ENCODE assay signal across 10 mouse cellular contexts in the genomic region with DNA sequence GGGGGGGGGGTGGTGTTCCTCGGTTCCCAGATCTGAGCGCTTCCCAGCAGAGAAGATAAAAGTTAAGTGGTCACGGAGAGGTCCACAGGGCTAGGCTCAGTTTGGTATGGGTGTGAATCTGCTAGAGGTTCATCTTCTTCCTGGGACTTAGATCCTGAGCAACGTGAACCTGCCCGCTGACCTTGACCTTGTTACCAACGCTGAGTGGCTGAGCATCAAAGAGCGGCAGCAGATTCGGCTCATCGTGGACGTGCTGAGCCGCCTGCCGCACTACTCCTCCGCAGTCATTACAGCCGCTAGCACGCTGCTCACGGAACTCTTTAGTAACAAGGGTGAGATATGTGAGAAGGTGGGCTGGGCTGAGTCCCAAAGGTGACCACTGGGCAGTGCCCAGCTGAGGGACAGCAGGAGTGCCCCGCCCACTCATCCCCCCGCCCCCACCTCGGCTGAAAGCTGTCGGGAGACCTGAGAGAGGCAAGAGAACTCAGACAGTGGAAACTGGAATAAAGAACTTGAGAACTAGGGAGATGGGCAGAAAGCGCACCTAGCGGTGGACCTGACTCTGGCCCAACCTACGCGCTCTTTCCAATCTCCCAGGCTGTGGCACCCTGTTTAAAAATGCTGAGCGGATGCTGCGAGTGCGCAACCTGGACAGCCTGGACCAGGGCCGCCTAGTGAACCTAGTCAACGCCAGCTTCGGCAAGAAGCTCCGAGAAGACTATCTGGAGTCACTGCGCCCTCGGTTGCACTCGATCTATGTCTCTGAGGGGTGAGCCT. TPM values are rescaled to one million over a fixed set of nuclear protein-coding genes. Genes with fewer than 3 reads are reported as not detected.
DNase-seq lines count a peak whose midpoint lies in the region; ATAC-seq and TF ChIP-seq lines count a peak whose summit lies in the region.
"Had no signal": no experiment of that assay in that cellular context is flagged by ENCODE, and none has a peak within 500 bp of the region (broad histone marks: within the 10 kb centered on the region; RNA-seq: fewer than 3 reads in every experiment).

No protein-coding gene starts in this region.

- peaks cover 54% of the 10 kb centered on the region for H3K27me3 ChIP-seq in heart, embryonic 14.5 days (ENCODE audit: control insufficient read depth, insufficient read depth, low read length)
- H3K27me3 ChIP-seq in E14TG2a.4 (ENCODE audit: insufficient read depth, low read length) = peaks cover 55% of the 10 kb centered on the region
- H3K27me3 ChIP-seq in limb, embryonic 15.5 days = peaks cover 77% of the 10 kb centered on the region

- H3K4me3 ChIP-seq in heart, embryonic 14.5 days (ENCODE audit: control insufficient read depth in 1 of 2, insufficient read depth in 1 of 2, low read depth in 1 of 2, low read length in 2 of 2) = peak overlapping the region; percentile 1 to 41; a peak in 3 of 4 replicates
- H3K4me3 ChIP-seq in E14TG2a.4 (replicated peaks; ENCODE audit: low read length) = peak overlapping the region; percentile 76
- no peak overlapping the region for H3K4me3 ChIP-seq in limb, embryonic 15.5 days

- no peak overlapping the region for H3K9ac ChIP-seq in heart, embryonic 14.5 days (ENCODE audit: low read length)
- no peak overlapping the region for H3K9ac ChIP-seq in limb, embryonic 15.5 days

- no peak for ATAC-seq in heart, embryonic 14.5 days (ENCODE audit: insufficient number of reproducible peaks, insufficient read depth, low FRiP score, low read depth)
- no peak for ATAC-seq in limb, embryonic 15.5 days (ENCODE audit: insufficient number of reproducible peaks, low FRiP score, low TSS enrichment, low read depth)

- no peak for TF ChIP-seq CTCF in E14TG2a.4 (conservative IDR thresholded peaks at IDR 0.05; ENCODE audit: low read length)
- peak; percentile 7; the same call in 1 of the 2 replicates for TF ChIP-seq CTCF in brain, embryonic 14.5 days (IDR thresholded peaks at IDR 0.05; ENCODE audit: borderline replicate concordance, extremely low read depth, insufficient read depth, insufficient read length)

- H3K9me3 ChIP-seq in heart, embryonic 14.5 days (ENCODE audit: control insufficient read depth, low read length) = no peaks in the 10 kb centered on the region
- no peaks in the 10 kb centered on the region for H3K9me3 ChIP-seq in E14TG2a.4 (ENCODE audit: low read length)
- H3K9me3 ChIP-seq in limb, embryonic 15.5 days = no peaks in the 10 kb centered on the region

- H3K36me3 ChIP-seq in heart, embryonic 14.5 days (ENCODE audit: control insufficient read depth, insufficient read depth, low read length) = peaks cover 3% of the 10 kb centered on the region; the same call in 1 of the 2 replicates
- peaks cover 2% of the 10 kb centered on the region for H3K36me3 ChIP-seq in E14TG2a.4 (ENCODE audit: insufficient read depth, low read length)
- H3K36me3 ChIP-seq in limb, embryonic 15.5 days = 0 out of 2 replicates have a peak, but pooled peaks cover 3% of the 10 kb centered on the region

- no peak overlapping the region for H3K27ac ChIP-seq in heart, embryonic 14.5 days (replicated peaks in 1 of 2; ENCODE audit: control insufficient read depth in 1 of 2, insufficient read depth in 1 of 2, low read depth in 2 of 2, low read length in 2 of 2)
- H3K27ac ChIP-seq in limb, embryonic 15.5 days = no peak overlapping the region

- no peak for DNase-seq in heart, adult 11 months
- no peak for DNase-seq in brain, embryonic 14.5 days (ENCODE audit: low read depth)
- no peak for DNase-seq in cerebellum, postnatal 36 days
- no peak for DNase-seq in thymus, postnatal 25 days
- no peak for DNase-seq in cerebellum, adult 11-12 months
- DNase-seq: right cerebral cortex, postnatal 14 days had no signal

- 12% methylated on average over 34 of the region's 34 CpGs for WGBS in heart, embryonic 14.5 days
- 12% methylated on average over 34 of the region's 34 CpGs for WGBS in limb, embryonic 15.5 days

- peak overlapping the region; percentile 71 for H3K4me2 ChIP-seq in heart, embryonic 14.5 days (ENCODE audit: low read length)
- H3K4me2 ChIP-seq in limb, embryonic 15.5 days = peak overlapping the region; percentile 25

- no peak for TF ChIP-seq POLR2A in brain, embryonic 14.5 days (IDR thresholded peaks at IDR 0.05; ENCODE audit: borderline replicate concordance, extremely low read depth, insufficient read depth, insufficient read length, poor library complexity, severe bottlenecking)

- H3K4me1 ChIP-seq in heart, embryonic 14.5 days (ENCODE audit: control insufficient read depth in 2 of 2, insufficient read depth in 2 of 2, low read length in 2 of 2) = peaks cover 8 to 24% of the 10 kb centered on the region in 2 experiments; a peak in 3 of 4 replicates
- peaks cover 67% of the 10 kb centered on the region for H3K4me1 ChIP-seq in E14TG2a.4 (replicated peaks; ENCODE audit: low read depth, low read length)
- peaks cover 27% of the 10 kb centered on the region for H3K4me1 ChIP-seq in limb, embryonic 15.5 days

RNA-seq across cellular contexts. Expression of gene Nags, which starts 2.1 kb away (rescaled TPM):
- polyA plus RNA-seq in heart, embryonic 14.5 days (2014; fragmentation: Nextera tagmentation; extraction: Ambion mirVana) = not detected in 2 replicates
- polyA plus RNA-seq in brain, embryonic 14.5 days (2012; rRNA removed) = 0.04 and 0.05 TPM in 2 replicates
- polyA plus RNA-seq in limb, embryonic 15.5 days (2015; fragmentation: Nextera tagmentation; extraction: Ambion mirVana) = 0.12 and 0.14 TPM in 2 replicates
- polyA plus RNA-seq: G1E had no signal

RNA-seq across cellular contexts. Expression of gene Tmem101, which starts 8.8 kb away (rescaled TPM):
- polyA plus RNA-seq in heart, embryonic 14.5 days (2014; fragmentation: Nextera tagmentation; extraction: Ambion mirVana) = 28.2 and 34.1 TPM in 2 replicates
- 36.3 and 38.6 TPM in 2 replicates for polyA plus RNA-seq in brain, embryonic 14.5 days (2012; rRNA removed)
- 37.5 and 40.3 TPM in 2 replicates for polyA plus RNA-seq in limb, embryonic 15.5 days (2015; fragmentation: Nextera tagmentation; extraction: Ambion mirVana)

RNA-seq across cellular contexts. Expression of gene Lsm12, which starts 37.7 kb away (rescaled TPM):
- 60.3 and 62.1 TPM in 2 replicates for polyA plus RNA-seq in heart, embryonic 14.5 days (2014; fragmentation: Nextera tagmentation; extraction: Ambion mirVana)
- polyA plus RNA-seq in brain, embryonic 14.5 days (2012; rRNA removed) = 36.5 and 47.6 TPM in 2 replicates
- 119 and 130 TPM in 2 replicates for polyA plus RNA-seq in limb, embryonic 15.5 days (2015; fragmentation: Nextera tagmentation; extraction: Ambion mirVana)

RNA-seq across cellular contexts. Expression of gene Pyy, which starts 39.8 kb away (rescaled TPM):
- polyA plus RNA-seq in heart, embryonic 14.5 days (2014; fragmentation: Nextera tagmentation; extraction: Ambion mirVana) = not detected in 2 replicates
- polyA plus RNA-seq in brain, embryonic 14.5 days (2012; rRNA removed) = 1.8 and 4.0 TPM in 2 replicates
- not detected in 2 replicates for polyA plus RNA-seq in limb, embryonic 15.5 days (2015; fragmentation: Nextera tagmentation; extraction: Ambion mirVana)
- polyA plus RNA-seq: G1E had no signal

RNA-seq across cellular contexts. Expression of gene G6pc3, which starts 42.0 kb away (rescaled TPM):
- polyA plus RNA-seq in heart, embryonic 14.5 days (2014; fragmentation: Nextera tagmentation; extraction: Ambion mirVana) = 24.8 and 27.8 TPM in 2 replicates
- 56.9 and 67.0 TPM in 2 replicates for polyA plus RNA-seq in brain, embryonic 14.5 days (2012; rRNA removed)
- 25.1 and 27.6 TPM in 2 replicates for polyA plus RNA-seq in limb, embryonic 15.5 days (2015; fragmentation: Nextera tagmentation; extraction: Ambion mirVana)
